Mouse (Mus musculus): ENCODE results near the gene Mia3.
"Not testable (repeated sequence)": the region's sequence is repeated elsewhere in the genome, so short reads cannot be mapped to it uniquely, and the experiment has no call there.

Mia3 gene

GRCm38 (mm10) chr1:183369427-183370014 is at the start of gene Mia3:
Mia3 (minus strand) TSS chr1:183369553.
- DNase-seq (ENCODE audit: low spot score in 2 of 2), result peak; percentile 91 to 92

- DNase-seq (ENCODE audit: low spot score in 2 of 2), result no peak
Measured at GRCm38 (mm10) chr1:183417873-183418272, 48.5 kb upstream of the Mia3 start, which contains the start of gene Hhipl2. Hhipl2 (plus strand) TSS chr1:183418215.

GRCm38 (mm10) chr1:183414081-183414727 is 44.9 kb upstream of the Mia3 start:
- DNase-seq (ENCODE audit: low spot score in 2 of 2), result no peak

GRCm38 (mm10) chr1:183403396-183403795 is 34.0 kb upstream of the Mia3 start:
- no peak for DNase-seq (ENCODE audit: low spot score in 2 of 2)

GRCm38 (mm10) chr1:183388426-183389406 is 19.4 kb upstream of the Mia3 start, which contains the start of gene Taf1a:
Taf1a (plus strand) TSS chr1:183388981.
- DNase-seq (ENCODE audit: low spot score in 2 of 2), result peak; percentile 71 to 85

GRCm38 (mm10) chr1:183387421-183387820 is 18.1 kb upstream of the Mia3 start:
- not testable (repeated sequence) for DNase-seq (ENCODE audit: low spot score in 2 of 2)

GRCm38 (mm10) chr1:183382621-183383020 is 13.3 kb upstream of the Mia3 start:
- no peak for DNase-seq (ENCODE audit: low spot score in 2 of 2)

GRCm38 (mm10) chr1:183381816-183382215 is 12.5 kb upstream of the Mia3 start:
- no peak for DNase-seq (ENCODE audit: low spot score in 2 of 2)

GRCm38 (mm10) chr1:183379376-183379775 is 10.0 kb upstream of the Mia3 start:
- not testable (repeated sequence) for DNase-seq (ENCODE audit: low spot score in 2 of 2)

- DNase-seq (ENCODE audit: low spot score in 2 of 2), result peak in 1 of 2 experiments; percentile 55
Measured at GRCm38 (mm10) chr1:183378321-183378941, 9.1 kb upstream of the Mia3 start.

- no peak for DNase-seq (ENCODE audit: low spot score in 2 of 2)
Measured at GRCm38 (mm10) chr1:183377045-183377444, 7.7 kb upstream of the Mia3 start.

GRCm38 (mm10) chr1:183374728-183375127 is 5.4 kb upstream of the Mia3 start:
- no peak for DNase-seq (ENCODE audit: low spot score in 2 of 2)

- DNase-seq (ENCODE audit: low spot score in 2 of 2), result peak in 1 of 2 experiments; percentile 6
Measured at GRCm38 (mm10) chr1:183368601-183369400, 552 bp downstream of the Mia3 start.

- no peak for DNase-seq (ENCODE audit: low spot score in 2 of 2)
Measured at GRCm38 (mm10) chr1:183366361-183366760, 3.0 kb downstream of the Mia3 start.

GRCm38 (mm10) chr1:183363577-183363867 is 5.8 kb downstream of the Mia3 start:
- DNase-seq (ENCODE audit: low spot score in 2 of 2), result no peak

GRCm38 (mm10) chr1:183362729-183363576 is 6.4 kb downstream of the Mia3 start:
- no peak for DNase-seq (ENCODE audit: low spot score in 2 of 2)

GRCm38 (mm10) chr1:183362301-183362700 is 7.1 kb downstream of the Mia3 start:
- no peak for DNase-seq (ENCODE audit: low spot score in 2 of 2)

GRCm38 (mm10) chr1:183358901-183359300 is 10.5 kb downstream of the Mia3 start:
- DNase-seq (ENCODE audit: low spot score in 2 of 2), result no peak

GRCm38 (mm10) chr1:183349840-183350239 is 19.5 kb downstream of the Mia3 start:
- DNase-seq (ENCODE audit: low spot score in 2 of 2), result peak in 1 of 2 experiments; percentile 19

- no peak for DNase-seq (ENCODE audit: low spot score in 2 of 2)
Measured at GRCm38 (mm10) chr1:183345817-183346195, 23.5 kb downstream of the Mia3 start.

Measured in urinary bladder, adult 18-20 months (tissue).